In the genomic region with DNA sequence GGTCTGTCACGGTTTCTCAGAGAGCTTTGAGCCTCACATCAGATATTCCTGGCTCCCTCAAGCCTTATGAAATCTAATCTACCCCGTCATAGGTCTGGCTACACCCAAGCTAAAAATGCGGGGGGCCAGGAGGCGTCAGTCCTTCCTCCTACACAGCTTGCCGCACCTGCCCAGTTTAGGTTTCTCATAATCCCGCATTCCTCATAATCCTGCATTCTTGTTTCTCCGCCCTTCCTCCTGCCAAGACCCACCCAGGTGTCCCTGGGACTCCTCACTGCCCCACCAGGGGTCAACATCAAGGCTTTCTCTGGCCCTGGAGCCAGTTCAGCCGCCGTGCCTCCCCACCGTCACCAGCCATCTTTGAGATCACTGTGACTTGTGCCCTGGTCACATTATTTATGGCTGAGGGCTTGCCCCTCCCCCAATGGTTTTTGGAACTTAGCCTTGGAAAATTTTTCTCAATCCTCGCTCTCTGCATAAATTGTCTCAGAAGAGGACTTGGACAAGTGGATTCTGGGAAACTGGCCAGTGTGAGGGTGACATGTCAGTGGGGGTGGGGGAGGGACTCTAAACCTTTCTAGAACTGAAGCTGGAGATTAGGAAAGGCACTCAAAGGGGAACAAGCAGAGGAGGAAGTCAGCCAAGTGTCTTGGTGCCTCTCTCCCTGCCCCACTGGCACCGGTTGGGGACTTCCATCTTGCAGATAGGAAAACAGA, we compare ENCODE assay signal across 9 mouse cellular contexts. TPM values are rescaled to one million over a fixed set of nuclear protein-coding genes. Genes with fewer than 3 reads are reported as not detected.
A peak's percentile ranks its signal among the peaks of the same experiment; 100 is the strongest.
DNase-seq lines count a peak whose midpoint lies in the region; ATAC-seq lines count a peak whose summit lies in the region.
"Had no signal": no experiment of that assay in that cellular context is flagged by ENCODE, and none has a peak within 500 bp of the region (broad histone marks: within the 10 kb centered on the region; RNA-seq: fewer than 3 reads in every experiment).

No protein-coding gene starts in this region.

- H3K4me3 ChIP-seq in lung, embryonic 15.5 days, result no peak overlapping the region

- 31% methylated on average over 12 of the region's 12 CpGs for WGBS in lung, embryonic 15.5 days

- H3K36me3 ChIP-seq in lung, embryonic 15.5 days, result no peaks in the 10 kb centered on the region

- ATAC-seq in lung, embryonic 15.5 days (ENCODE audit: borderline replicate concordance, extremely low read depth, low FRiP score, low TSS enrichment), result peak; percentile 51
- no peak for ATAC-seq in activated CD4-positive, CD25-positive, alpha-beta regulatory T cell, adult 4 months

- H3K9ac ChIP-seq in lung, embryonic 15.5 days, result no peak overlapping the region

- peak overlapping the region; percentile 38; the same call in 1 of the 2 replicates for H3K4me2 ChIP-seq in lung, embryonic 15.5 days

- H3K27me3 ChIP-seq in lung, embryonic 15.5 days, result no peaks in the 10 kb centered on the region

- peaks cover 53% of the 10 kb centered on the region for H3K4me1 ChIP-seq in lung, embryonic 15.5 days

- H3K27ac ChIP-seq in lung, embryonic 15.5 days, result peak overlapping the region; percentile 85
- H3K27ac ChIP-seq: macrophage had no signal

- DNase-seq in urinary bladder, postnatal 14 days (ENCODE audit: low spot score), result peak; percentile 49
- DNase-seq in urinary bladder, adult 2 months (ENCODE audit: low spot score), result no peak
- DNase-seq in cerebellum, adult 9-10 months, result peak; percentile 91
- peak; percentile 82 for DNase-seq in heart, adult 18-20 months
- peak; percentile 82 for DNase-seq in kidney, postnatal 10 days
- peak; percentile 71 for DNase-seq in testis, postnatal 10 days (ENCODE audit: low spot score)

- H3K9me3 ChIP-seq in lung, embryonic 15.5 days, result no peaks in the 10 kb centered on the region

RNA-seq across cellular contexts. Expression of a gene that starts 23.2 kb away (rescaled TPM):
- 5.7 and 5.9 TPM in 2 replicates for polyA plus RNA-seq in urinary bladder, adult 2 months (2012; rRNA removed)
- 1 to 10 TPM; 3.7 to 3.9 TPM for total RNA-seq in heart, adult 18-20 months (2021)
- 15.0 and 16.1 TPM in 2 replicates for polyA plus RNA-seq in lung, embryonic 15.5 days (2015; fragmentation: Nextera tagmentation; extraction: Ambion mirVana)
- 10 to 100 TPM; 23.3 to 23.5 TPM for polyA plus RNA-seq in activated CD4-positive, CD25-positive, alpha-beta regulatory T cell, adult 4 months (2017; shearing (Covaris generic))

RNA-seq across cellular contexts. Expression of a gene that starts 30.3 kb away (rescaled TPM):
- polyA plus RNA-seq in urinary bladder, adult 2 months (2012; rRNA removed), result 0.22 and 0.57 TPM in 2 replicates
- total RNA-seq in heart, adult 18-20 months (2021), result under 1 TPM; 0.22 to 0.28 TPM
- polyA plus RNA-seq in lung, embryonic 15.5 days (2015; fragmentation: Nextera tagmentation; extraction: Ambion mirVana), result 1.1 and 1.4 TPM in 2 replicates
- polyA plus RNA-seq in activated CD4-positive, CD25-positive, alpha-beta regulatory T cell, adult 4 months (2017; shearing (Covaris generic)), result under 1 TPM in 1 of 2 experiments, not detected in 1; 0.07 TPM
- polyA plus RNA-seq: macrophage had no signal

RNA-seq across cellular contexts. Expression of a gene that starts 40.1 kb away (rescaled TPM):
- polyA plus RNA-seq in urinary bladder, adult 2 months (2012; rRNA removed), result 3.3 and 5.0 TPM in 2 replicates
- 1 to 10 TPM; 2.5 to 3.8 TPM for total RNA-seq in heart, adult 18-20 months (2021)
- 8.7 and 11.6 TPM in 2 replicates for polyA plus RNA-seq in lung, embryonic 15.5 days (2015; fragmentation: Nextera tagmentation; extraction: Ambion mirVana)
- 1 to 10 TPM in 1 of 2 experiments, under 1 TPM in 1; 0.76 to 1.2 TPM for polyA plus RNA-seq in activated CD4-positive, CD25-positive, alpha-beta regulatory T cell, adult 4 months (2017; shearing (Covaris generic))
